Mouse (Mus musculus) kidney, postnatal 14 days (tissue): ENCODE data around the gene Arl3.

Experiments
- DNase-seq: peaks from one replicate; pipeline ENCODE4 v3.0.0; 2022; ENCODE audit warnings: mixed read lengths

Gene Arl3

DNA sequence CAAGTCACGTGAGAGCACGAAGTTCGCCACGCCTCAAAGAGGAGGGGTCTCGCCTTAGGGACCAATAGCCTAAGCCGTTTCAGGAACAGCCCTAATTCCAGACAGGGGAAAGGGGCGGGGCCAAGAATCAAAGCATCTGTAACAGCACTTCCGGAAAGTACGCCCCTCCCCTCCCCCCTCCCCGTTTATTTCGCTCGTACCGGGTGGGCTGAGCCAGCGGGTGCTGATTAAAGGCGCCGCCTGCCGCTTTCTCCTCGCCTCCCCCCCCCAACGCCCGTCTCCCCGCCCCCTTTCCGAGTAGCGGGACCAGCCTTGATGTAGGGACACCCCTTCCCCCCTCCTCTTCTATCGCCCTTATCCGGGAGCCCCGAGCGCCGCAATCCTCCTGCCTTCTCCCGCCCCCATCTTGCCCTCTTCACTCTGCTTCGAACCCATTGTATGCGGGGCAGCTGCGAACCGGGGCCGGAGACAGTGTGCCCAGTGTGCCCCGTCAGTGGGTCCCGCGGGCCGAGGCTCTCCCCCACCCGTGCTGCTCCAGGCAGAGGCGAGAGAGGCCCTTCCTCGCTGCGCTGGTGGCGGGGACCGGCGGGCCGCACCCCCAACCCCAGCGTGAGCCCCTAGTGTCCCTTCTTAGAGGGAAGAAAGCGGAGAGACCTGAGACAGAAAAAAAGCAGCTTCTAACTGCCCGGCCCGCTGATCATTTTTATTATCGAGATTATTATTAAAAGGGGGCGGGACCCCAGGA, 73.0 kb downstream of the Arl3 start:
- DNase-seq, result peak; percentile 99

DNA sequence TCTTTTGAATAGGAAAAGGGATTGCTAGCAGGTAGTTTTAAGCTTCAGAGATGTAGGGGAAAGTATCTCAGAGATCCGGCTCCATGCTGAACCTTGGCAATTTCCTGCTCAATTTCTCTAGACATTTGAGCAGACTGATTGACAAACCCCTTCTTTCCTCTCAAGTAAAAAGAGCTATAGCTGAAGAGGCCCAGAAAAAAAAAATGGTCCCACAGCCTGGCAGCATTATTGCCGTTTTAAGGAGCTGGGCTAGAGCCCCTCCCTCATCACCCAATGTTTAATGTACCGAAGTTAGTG, 73.5 kb downstream of the Arl3 start:
- DNase-seq, result no peak

DNA sequence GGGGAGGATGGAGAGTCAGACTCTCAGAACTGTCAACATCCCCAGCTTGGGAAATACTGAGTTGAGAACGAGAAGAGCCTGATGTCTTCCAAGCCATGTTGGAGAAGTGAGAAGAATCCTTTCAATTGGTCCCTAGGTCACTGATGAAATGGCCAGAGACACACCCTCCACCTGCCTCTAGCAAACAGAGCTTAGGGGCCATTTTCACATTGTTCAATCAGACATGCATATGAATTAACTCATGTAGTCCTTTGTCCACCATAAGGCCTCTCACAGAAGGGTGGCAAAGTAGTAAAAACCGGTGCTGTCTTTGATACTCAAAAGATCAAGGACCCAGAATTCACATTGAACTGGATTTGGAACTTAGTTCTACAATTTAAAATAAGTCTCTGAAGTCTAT, 75.8 kb downstream of the Arl3 start:
- DNase-seq, result no peak

DNA sequence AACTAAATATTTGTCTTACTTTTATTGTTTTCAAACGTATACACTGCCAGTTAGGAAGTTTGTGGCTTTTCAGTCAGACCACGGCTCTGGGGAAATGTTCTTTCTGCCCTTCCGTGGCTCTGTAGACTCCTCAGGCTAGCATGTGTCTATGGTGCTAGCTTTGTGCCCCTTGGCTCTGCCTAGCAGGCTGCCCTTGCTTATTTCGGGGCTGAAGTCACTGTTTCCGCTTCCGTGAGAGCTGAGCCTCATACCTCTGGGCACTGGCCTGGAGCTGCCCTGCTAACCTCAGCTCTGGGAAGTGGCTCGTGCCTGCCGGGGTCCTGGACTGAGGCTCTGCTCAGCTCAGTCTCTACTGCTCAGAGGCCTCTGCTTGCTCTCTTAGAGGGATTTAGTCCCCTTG, 77.9 kb downstream of the Arl3 start:
- no peak for DNase-seq

DNA sequence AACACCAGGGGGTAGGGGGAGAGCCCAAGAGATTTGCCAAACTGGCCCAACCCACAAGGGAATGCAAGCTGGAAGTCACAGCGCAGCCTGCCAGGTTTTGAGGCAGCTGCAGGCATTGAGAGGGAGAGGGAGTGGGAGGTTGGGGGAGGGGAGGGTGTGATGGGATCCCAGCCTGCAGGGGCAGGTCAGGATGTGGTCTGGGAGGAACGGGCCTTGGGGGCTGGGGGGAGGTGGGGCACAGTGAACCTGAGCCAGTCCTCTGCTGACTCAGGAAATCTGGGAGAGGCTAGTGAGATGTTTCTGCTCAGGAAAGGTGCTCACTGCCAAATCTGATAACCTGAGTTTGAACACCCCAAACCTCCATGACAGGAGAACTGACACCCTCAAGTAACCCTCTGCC, 82.4 kb downstream of the Arl3 start:
- DNase-seq, result no peak

DNA sequence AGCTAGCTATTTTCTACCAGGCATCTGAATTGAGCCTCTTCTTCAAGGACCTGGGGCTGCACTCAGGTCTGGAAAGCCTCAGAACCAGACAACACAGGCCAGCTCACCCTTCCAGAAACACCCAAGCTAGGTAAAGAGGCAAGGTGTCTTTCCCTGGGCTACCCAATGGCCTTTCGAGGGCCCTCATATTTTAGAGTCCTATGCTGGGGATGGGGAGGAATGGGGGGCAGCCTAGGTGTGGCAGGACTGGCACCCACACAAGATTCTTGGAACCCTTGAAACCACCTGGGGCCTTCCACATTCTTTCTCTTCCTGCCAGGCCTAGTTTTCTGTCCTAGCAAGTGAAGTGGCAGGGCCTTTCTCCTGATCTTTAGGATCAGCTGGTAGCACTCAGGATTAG, 83.5 kb downstream of the Arl3 start:
- DNase-seq, result no peak

DNA sequence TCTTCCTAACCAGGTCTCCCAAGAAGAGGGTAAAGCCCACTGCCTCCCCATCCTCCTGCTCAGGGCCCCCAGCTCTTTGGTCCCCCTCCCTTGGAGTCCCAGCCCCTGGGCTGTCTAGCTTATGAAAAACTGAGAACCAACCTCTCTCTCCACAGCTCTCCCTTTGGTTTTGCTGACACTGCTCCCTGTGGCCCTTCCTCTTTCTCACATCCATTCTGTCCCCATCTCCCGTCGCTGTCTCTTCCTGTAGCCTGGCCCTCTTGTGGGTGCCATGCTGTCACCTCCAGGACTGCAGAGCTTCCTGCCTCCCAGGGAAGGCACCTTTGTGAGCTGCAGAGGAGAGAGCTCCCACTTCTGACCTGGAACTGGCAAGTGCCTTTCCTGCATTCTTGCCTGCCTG, 86.3 kb downstream of the Arl3 start:
- no peak for DNase-seq

DNA sequence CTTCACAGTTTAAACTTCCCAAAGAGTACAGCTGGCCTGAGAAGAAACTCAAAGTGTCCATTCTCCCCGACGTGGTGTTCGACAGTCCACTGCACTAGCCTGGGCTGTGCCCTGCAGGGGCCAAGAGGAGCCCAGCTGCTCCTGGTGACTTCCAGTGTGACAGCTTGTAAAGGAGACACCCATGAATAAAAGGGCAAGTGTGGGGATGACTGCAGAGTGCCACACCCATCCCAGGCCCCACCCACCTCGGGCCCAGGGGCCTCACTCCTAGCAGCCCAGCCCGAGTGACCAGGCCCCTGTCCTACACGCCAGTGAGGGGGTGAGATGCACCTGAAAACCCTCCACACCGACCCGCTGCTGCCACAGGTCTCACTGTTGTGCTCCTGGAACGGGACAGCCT, 87.2 kb downstream of the Arl3 start:
- DNase-seq, result no peak

DNA sequence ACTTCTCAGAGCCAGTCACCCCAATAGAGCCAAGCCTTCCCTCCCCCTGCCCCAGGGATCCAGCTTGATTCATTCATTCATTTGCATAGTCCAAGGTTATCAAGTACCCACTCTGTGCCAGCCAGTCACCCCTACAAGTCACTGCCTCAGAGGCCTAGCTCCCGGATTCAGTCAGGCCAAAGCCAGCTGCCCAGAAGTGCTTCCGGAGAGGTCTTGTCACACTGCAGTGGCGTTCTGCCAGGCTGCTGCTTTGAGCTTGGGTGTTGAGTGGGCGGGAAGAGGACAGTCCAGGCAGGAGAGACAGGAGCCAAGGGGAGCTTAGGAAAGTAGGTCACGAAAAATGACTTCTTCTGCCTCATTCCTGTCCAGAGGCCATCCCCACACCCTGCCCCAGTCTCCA, 88.5 kb downstream of the Arl3 start:
- DNase-seq, result peak; percentile 89

DNA sequence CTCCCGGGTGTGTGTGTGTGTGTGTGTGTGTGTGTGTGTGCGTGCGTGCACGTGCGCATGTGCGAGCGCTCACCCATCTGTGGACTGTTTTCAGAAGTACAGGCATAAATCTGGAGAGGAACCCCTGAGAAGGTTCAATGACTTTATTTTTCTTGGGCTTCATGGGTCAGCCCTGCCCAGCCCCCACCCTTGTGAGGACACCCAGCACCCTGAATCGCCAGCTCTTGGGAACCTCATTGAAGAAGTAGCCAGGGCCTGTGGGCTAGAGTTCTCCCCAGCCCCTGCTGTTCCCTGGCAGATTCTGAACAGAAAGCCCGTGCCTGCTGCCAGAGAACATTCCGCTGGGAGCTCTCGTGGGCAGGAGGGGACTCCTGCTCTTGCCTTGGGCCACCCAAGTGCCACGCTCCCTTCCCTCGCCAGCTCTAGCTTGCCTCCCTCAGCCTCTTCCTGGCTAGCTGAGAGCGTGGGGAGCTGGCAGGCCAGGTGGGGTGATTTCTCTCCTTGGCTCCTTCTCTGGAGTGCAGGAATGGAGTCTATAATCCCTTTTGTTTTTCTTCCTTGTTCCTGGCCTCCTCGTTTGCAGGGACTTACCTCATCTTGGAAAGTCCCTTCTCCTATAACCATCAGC, 89.2 kb downstream of the Arl3 start:
- peak; percentile 69 for DNase-seq

DNA sequence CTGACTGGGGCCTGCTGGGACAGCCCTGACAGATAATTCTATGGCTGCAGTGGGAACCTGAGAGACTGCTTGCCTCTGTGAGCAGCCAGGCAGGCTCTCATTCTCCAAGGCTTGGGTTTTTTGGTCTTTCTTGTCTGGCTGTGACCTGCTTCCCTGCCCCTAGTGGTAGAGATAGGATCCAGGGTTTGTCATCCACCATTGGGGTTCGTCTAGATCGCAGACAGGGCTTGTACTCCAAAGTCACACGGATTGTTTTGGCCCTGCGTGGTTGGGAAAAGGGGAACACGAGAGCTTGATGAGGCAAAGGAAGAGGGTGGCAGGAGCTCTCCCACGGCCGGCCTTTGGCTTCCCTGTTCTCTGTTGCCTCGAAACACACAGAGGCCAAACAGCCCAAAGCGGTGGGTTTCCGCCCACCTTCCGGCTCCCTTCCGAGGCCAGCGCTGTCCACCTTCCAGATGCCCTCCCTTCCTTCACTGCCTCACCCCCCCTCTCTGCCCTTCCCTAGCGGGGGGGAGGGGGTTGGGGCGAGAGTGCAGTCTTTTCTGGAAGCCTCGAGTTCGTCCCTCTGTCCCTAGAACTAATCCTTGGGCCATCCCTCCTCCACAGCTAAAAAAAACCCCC, 90.0 kb downstream of the Arl3 start:
- DNase-seq, result no peak

DNA sequence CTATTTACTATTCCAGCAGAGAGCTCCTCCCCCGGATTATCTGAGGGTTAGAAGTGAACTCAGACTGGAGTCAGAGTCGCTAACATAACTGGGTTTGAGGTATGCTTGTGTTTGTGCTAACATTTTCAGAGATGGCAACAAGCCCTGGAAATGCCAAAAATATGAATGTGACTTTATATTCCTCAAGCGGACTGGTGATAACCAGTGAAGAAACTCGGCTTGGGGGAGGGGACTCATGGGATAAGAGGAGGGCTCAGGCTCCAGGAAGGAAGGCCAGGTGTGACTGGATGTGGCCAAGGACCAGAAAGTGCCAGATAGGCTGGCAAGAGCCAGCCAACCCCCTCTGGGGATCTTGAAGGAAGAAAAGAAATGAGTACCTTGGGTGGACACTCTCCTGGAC, 91.2 kb downstream of the Arl3 start:
- DNase-seq, result no peak

DNA sequence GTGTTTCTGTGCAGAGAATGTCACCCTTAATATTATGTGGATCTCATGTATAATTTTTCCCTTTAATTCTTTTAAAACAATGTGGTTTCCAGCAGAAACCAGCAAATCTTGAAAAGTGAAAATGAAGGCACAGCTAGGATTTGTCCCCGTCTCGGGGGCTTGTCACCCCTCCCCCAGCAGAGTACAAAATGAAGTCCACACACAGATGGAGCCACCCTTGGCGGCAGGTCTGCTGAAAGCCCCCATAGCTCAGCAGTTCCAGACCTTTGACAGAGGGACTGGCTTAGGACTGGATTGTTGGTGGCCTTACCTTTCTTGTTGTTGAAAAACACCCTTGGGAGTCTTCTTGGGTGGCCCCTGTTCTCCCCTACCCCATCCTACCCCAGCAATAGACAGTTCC, 91.6 kb downstream of the Arl3 start:
- DNase-seq, result no peak
